Mouse (Mus musculus) megakaryocyte-erythroid progenitor cell, adult 5-6 weeks (primary cell): Measurements from ENCODE around the gene Slc48a1. TPM values are rescaled to one million over a fixed set of nuclear protein-coding genes. Genes with fewer than 3 reads are reported as not detected.

Experiments
- ATAC-seq: replicated peaks from 2 replicates; pipeline ENCODE4 v1.8.0; 2016; ENCODE audit warnings: mild to moderate bottlenecking, inconsistent platforms; ENCODE audit not compliant: severe bottlenecking, poor library complexity, low FRiP score, low TSS enrichment
- total RNA-seq, 2 experiments: library from RNA; stranded (forward) in 1 of 2; stranded (reverse) in 1 of 2; fragments of 200-1000, 215-1000 nt in 1 of 2; fragments of >200 nt in 1 of 2; fragmentation: Nextera tagmentation in 1 of 2; gene quantifications; 2 replicates each; pipeline ENCODE4 v1.2.3; 2014 to 2017

The Slc48a1 gene
- total RNA-seq, 2 experiments from 2014 or later, result 72.6 to 112 TPM

DNA sequence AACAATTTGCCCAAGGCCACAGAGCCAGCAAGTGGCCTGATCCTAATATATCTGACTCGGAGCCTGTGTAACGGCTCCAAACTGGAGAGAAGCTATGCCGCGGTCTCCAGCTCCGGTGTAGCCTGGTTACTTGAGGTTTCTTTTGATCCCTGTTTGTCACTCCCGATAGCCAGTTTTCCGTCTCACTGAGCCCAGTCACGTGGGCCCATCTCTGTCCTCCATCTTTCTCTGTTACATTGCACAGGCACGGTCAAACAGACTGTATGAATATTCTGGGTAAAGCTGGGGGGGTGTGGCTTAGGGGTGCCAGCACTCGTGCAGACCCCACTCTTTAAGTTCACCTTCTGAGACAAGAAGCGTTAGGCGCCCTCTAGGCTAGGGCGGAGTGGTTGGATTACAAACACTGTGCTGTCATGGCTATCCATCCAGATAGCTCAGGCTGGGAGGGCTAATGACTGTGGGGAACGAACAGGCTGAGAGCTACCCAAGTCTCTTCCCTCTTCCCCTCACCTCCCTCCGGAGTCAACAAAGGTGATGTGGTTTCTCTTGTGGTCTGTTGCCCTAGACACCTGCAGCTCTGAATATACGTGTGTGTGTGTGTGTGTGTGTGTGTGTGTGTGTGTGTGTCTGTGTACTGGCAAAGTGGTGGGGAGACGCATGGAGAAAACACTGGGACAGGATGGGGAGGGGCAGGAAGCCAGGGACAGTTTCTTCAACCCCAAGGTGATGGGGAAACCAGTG is 58.0 kb downstream of the Slc48a1 start:
- no peak for ATAC-seq

GRCm38 (mm10) chr15:97836894-97837247 is 58.6 kb downstream of the Slc48a1 start:
- ATAC-seq, result no peak

GRCm38 (mm10) chr15:97837491-97838061 is 59.3 kb downstream of the Slc48a1 start:
- no peak for ATAC-seq

- no peak for ATAC-seq
Measured at GRCm38 (mm10) chr15:97838395-97838794, 60.1 kb downstream of the Slc48a1 start.

- ATAC-seq, result no peak
Measured at GRCm38 (mm10) chr15:97839012-97839411, 60.7 kb downstream of the Slc48a1 start.

GRCm38 (mm10) chr15:97839473-97839872 is 61.2 kb downstream of the Slc48a1 start:
- ATAC-seq, result no peak

GRCm38 (mm10) chr15:97839991-97840455 is 61.7 kb downstream of the Slc48a1 start:
- ATAC-seq, result 0 out of 2 replicates have a peak, but pooled peaks have one; percentile 31

- no peak for ATAC-seq
Measured at GRCm38 (mm10) chr15:97840781-97841180, 62.5 kb downstream of the Slc48a1 start.

DNA sequence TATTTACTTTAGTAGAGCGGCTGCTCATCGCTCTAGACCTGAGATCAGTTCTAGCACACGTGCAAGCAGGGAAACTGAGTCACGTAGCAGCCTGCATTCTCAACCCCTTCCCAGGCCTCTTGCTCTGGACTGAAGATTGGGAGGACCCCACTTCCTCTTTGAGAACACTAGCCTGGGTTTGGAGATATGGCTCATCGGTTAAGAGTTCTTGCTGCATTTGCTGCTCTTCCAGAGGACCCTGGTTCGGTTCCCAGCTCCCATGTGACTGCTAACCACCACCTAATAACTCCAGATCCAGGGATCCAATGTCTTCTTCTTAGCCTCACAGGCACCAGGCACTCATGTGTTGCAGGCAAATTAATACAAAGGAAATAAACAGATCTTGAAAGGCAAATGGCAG is 63.1 kb downstream of the Slc48a1 start:
- no peak for ATAC-seq

DNA sequence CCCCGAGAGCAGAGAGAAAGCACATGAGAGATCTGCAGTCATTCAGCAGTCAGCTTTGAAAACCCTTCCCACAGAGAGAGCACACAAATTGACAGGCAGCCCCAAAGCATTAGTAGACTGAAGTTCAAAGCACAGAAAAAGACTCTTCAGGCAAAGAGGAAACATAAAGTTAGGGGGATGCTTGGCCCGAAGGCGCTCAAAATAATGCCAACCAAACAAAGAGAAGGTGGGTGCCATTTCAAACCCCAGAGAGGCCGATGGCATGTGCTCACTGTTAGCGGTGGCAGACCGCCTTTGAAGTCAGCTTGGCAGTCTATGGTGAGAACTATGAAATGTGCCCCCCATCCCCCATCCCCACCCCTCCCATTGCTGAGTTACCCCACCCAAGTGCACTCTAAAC is 63.7 kb downstream of the Slc48a1 start:
- no peak for ATAC-seq

Other genes with a start within 250 kb of the Slc48a1 start
- 28.7 and 37.9 TPM in 2 replicates for gene Rpap3, start 72.7 kb upstream of the Slc48a1 start, total RNA-seq (2014; fragmentation: Nextera tagmentation)
- 43.5 and 48.6 TPM in 2 replicates for gene Rpap3, start 72.7 kb upstream of the Slc48a1 start, total RNA-seq (2017)
- 0.87 TPM in 1 of 2 replicates, not detected in the other for gene Endou, start 47.2 kb upstream of the Slc48a1 start, total RNA-seq (2014; fragmentation: Nextera tagmentation)
- gene Endou, start 47.2 kb upstream of the Slc48a1 start, total RNA-seq (2017), result not detected in 2 replicates
- gene Rapgef3, start 10.5 kb upstream of the Slc48a1 start, total RNA-seq (2014; fragmentation: Nextera tagmentation), result 12.0 and 13.1 TPM in 2 replicates
- gene Rapgef3, start 10.5 kb upstream of the Slc48a1 start, total RNA-seq (2017), result 6.8 and 8.2 TPM in 2 replicates
- 129 and 194 TPM in 2 replicates for gene Hdac7, start 66.0 kb downstream of the Slc48a1 start, total RNA-seq (2014; fragmentation: Nextera tagmentation)
- gene Hdac7, start 66.0 kb downstream of the Slc48a1 start, total RNA-seq (2017), result 24.8 and 35.6 TPM in 2 replicates
- 1.5 TPM in 1 of 2 replicates, not detected in the other for gene Vdr, start 132.1 kb downstream of the Slc48a1 start, total RNA-seq (2014; fragmentation: Nextera tagmentation)
- 0.85 and 0.88 TPM in 2 replicates for gene Vdr, start 132.1 kb downstream of the Slc48a1 start, total RNA-seq (2017)
- 20.9 and 35.9 TPM in 2 replicates for gene Tmem106c, start 185.7 kb downstream of the Slc48a1 start, total RNA-seq (2014; fragmentation: Nextera tagmentation)
- 13.1 and 18.7 TPM in 2 replicates for gene Tmem106c, start 185.7 kb downstream of the Slc48a1 start, total RNA-seq (2017)
- not detected in 2 replicates for gene Col2a1, start 226.2 kb downstream of the Slc48a1 start, total RNA-seq (2014; fragmentation: Nextera tagmentation)
- gene Col2a1, start 226.2 kb downstream of the Slc48a1 start, total RNA-seq (2017), result not detected in 2 replicates